Mouse (Mus musculus) liver, adult 2 months (tissue): ENCODE data around the gene Ccdc28b.

Experiments
- CTCF ChIP-seq: fragments of 200-500 bp; IDR thresholded peaks from 2 replicates; pipeline ENCODE4 v1.5.1; 2011; ENCODE audit warnings: low read depth, low read length, control low read depth
- POLR2A ChIP-seq: fragments of 200-500 bp; IDR thresholded peaks from 2 replicates; pipeline ENCODE4 v1.6.1; 2011; ENCODE audit warnings: low read length, control low read depth; ENCODE audit not compliant: insufficient read depth; ENCODE audit errors: extremely low read depth

DNA sequence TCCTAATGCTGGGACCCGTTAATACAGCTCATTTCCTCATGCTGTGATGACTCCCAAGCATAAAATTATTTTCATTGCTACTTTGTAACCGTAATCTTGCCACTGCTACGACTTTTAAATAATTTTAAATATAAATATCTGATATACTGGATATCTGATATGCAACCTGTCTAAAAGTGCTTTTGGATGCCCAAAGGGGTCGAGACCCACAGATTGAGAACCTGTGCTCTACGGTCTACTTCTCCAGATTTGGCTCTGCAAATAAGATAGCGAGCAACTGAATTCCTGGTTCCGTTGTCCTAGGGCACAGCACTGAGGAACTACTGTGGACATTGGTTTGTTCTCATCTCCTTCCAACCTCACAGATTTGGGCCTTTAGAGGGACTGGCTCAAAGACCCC is 46.1 kb downstream of the Ccdc28b start:
- TF ChIP-seq CTCF, result no peak
- no peak for TF ChIP-seq POLR2A
